Mouse (Mus musculus) liver, embryonic 14.5 days (tissue): ENCODE measurements around the gene Siva1. TPM values are rescaled to one million over a fixed set of nuclear protein-coding genes. Genes with fewer than 3 reads are reported as not detected.

Experiments
- ATAC-seq: fragments of 200-750 bp; cut with Nextera tagmentation; 2 replicates; pipeline ENCODE4 v1.8.0; 2017; ENCODE audit warnings: moderate number of reproducible peaks, mild to moderate bottlenecking, moderate library complexity; ENCODE audit not compliant: insufficient read depth
- DNase-seq, 3 experiments: peaks; one replicate each; pipeline ENCODE4 v3.0.0-alpha.2; 2012 to 2013; ENCODE audit warnings: low read depth in 3 of 3, low spot score in 3 of 3
- H3K27ac ChIP-seq: fragments of 300-500 bp; sonication (generic); 2 replicates; pipeline ENCODE4 v1.5.1; 2014; ENCODE audit warnings: moderate library complexity, mild to moderate bottlenecking, control low read depth, inconsistent platforms
- H3K27me3 ChIP-seq: fragments of 300-500 bp; sonication (generic); 2 replicates; pipeline ENCODE4 v1.6.1; 2014; ENCODE audit warnings: mild to moderate bottlenecking, low read length, moderate library complexity; ENCODE audit not compliant: control insufficient read depth, insufficient read depth
- H3K36me3 ChIP-seq: fragments of 300-500 bp; sonication (generic); replicated peaks from 2 replicates; pipeline ENCODE4 v1.6.1; 2014; ENCODE audit warnings: low read depth; ENCODE audit not compliant: control insufficient read depth, insufficient read depth
- H3K4me1 ChIP-seq, 2 experiments: fragments of 200-500 bp in 1 of 2; fragments of 300-500 bp in 1 of 2; sonication (generic) in 1 of 2; replicated peaks; 2 replicates each; pipeline ENCODE4 v1.6.1; 2012 to 2014; ENCODE audit warnings: antibody characterized with exemption in 1 of 2, inconsistent platforms in 1 of 2, low read length in 1 of 2; ENCODE audit not compliant: control insufficient read depth in 2 of 2, insufficient read depth in 2 of 2
- H3K4me2 ChIP-seq: fragments of 300-500 bp; sonication (generic); 2 replicates; pipeline ENCODE4 v1.6.1; 2014; ENCODE audit warnings: low read depth, mild to moderate bottlenecking, control low read depth, moderate library complexity
- H3K4me3 ChIP-seq, 2 experiments: fragments of 200-500 bp in 1 of 2; fragments of 300-500 bp in 1 of 2; sonication (generic) in 1 of 2; 2 replicates each; pipeline ENCODE4 v1.5.1; 2012 to 2014; ENCODE audit warnings: low read depth in 2 of 2, low read length in 2 of 2, mild to moderate bottlenecking in 2 of 2, control low read depth in 1 of 2, inconsistent platforms in 1 of 2, moderate library complexity in 1 of 2; ENCODE audit not compliant: insufficient read depth in 1 of 2
- H3K9ac ChIP-seq: fragments of 300-500 bp; sonication (generic); replicated peaks from 2 replicates; pipeline ENCODE4 v1.6.1; 2014; ENCODE audit warnings: mild to moderate bottlenecking, control low read depth, moderate library complexity
- H3K9me3 ChIP-seq: fragments of 300-500 bp; sonication (generic); 2 replicates; pipeline ENCODE4 v1.6.1; 2016; ENCODE audit warnings: low read length, mixed read lengths; ENCODE audit not compliant: control insufficient read depth
- CTCF ChIP-seq: IDR thresholded peaks from 2 replicates; pipeline ENCODE4 v1.5.1; 2016; ENCODE audit warnings: antibody characterized with exemption, low read depth, control low read depth
- EP300 ChIP-seq: IDR thresholded peaks from 2 replicates; pipeline ENCODE4 v1.6.1; 2016; ENCODE audit warnings: antibody characterized with exemption, low read depth
- WGBS: fragments of 180-500 bp; shearing (Covaris S2); extraction: QIAGEN DNeasy Blood & Tissue Kit; methylation state at CpG from one replicate; pipeline ENCODE4 v1.1.7; 2014; ENCODE audit not compliant: insufficient replicate concordance; 5-methylcytosine and 5-hydroxymethylcytosine counted together
- polyA plus RNA-seq, 2 experiments: library from polyadenylated mRNA; depleted of rRNA in 1 of 2; stranded (reverse) in 1 of 2; unstranded in 1 of 2; fragments of >200 nt; fragmentation: Nextera tagmentation in 1 of 2; extraction: Ambion mirVana in 1 of 2; gene quantifications; 2 replicates each; pipeline versions ENCODE4 v1.2.1 to v1.2.3; 2012 to 2014

The Siva1 gene
- polyA plus RNA-seq, 2 experiments = 70.6 to 157 TPM

GRCm38 (mm10) chr12:112654076-112654475 lies 9.6 kb downstream of the Siva1 start:
- no peaks in the 10 kb centered on the region for H3K9me3 ChIP-seq
- H3K4me3 ChIP-seq = no peak overlapping the region
- H3K9ac ChIP-seq = no peak overlapping the region
- H3K27ac ChIP-seq = no peak overlapping the region
- peaks cover 36% of the 10 kb centered on the region for H3K36me3 ChIP-seq
- TF ChIP-seq CTCF = no peak
- H3K4me1 ChIP-seq = no peaks in the 10 kb centered on the region
- H3K27me3 ChIP-seq = no peaks in the 10 kb centered on the region
- ATAC-seq (no peak), DNase-seq (no peak)
- 80% methylated on average over 5 of the region's 5 CpGs for WGBS
- H3K4me2 ChIP-seq = no peak overlapping the region

- DNase-seq (no peak), ATAC-seq (no peak)
- no peak overlapping the region for H3K4me2 ChIP-seq
- WGBS = 78% methylated on average over 7 of the region's 7 CpGs
- no peak overlapping the region for H3K4me3 ChIP-seq
- H3K27ac ChIP-seq = no peak overlapping the region
- TF ChIP-seq EP300 (no peak), CTCF (no peak)
- no peaks in the 10 kb centered on the region for H3K9me3 ChIP-seq
- no peaks in the 10 kb centered on the region for H3K27me3 ChIP-seq
- no peaks in the 10 kb centered on the region for H3K4me1 ChIP-seq
- H3K9ac ChIP-seq = no peak overlapping the region
- H3K36me3 ChIP-seq = peaks cover 31% of the 10 kb centered on the region
Observed at GRCm38 (mm10) chr12:112658619-112659018, 14.1 kb downstream of the Siva1 start.

- TF ChIP-seq CTCF = peak; percentile 71
- no peak for TF ChIP-seq EP300
- Histone ChIP-seq H3K36me3 (peaks cover 31% of the 10 kb centered on the region), H3K4me3 (no peak overlapping the region), H3K27me3 (no peaks in the 10 kb centered on the region), H3K4me2 (no peak overlapping the region), H3K9me3 (no peaks in the 10 kb centered on the region), H3K9ac (no peak overlapping the region), H3K27ac (no peak overlapping the region), H3K4me1 (no peaks in the 10 kb centered on the region)
- ATAC-seq = no peak
- DNase-seq = no peak
- WGBS = 78% methylated on average over 6 of the region's 6 CpGs
Observed at GRCm38 (mm10) chr12:112659109-112659508, 14.6 kb downstream of the Siva1 start.

- WGBS = 66% methylated on average over 5 of the region's 5 CpGs
- no peak for ATAC-seq
- no peaks in the 10 kb centered on the region for H3K4me1 ChIP-seq
Observed at GRCm38 (mm10) chr12:112660576-112661326, 16.3 kb downstream of the Siva1 start.

GRCm38 (mm10) chr12:112661327-112661605 lies 16.8 kb downstream of the Siva1 start:
- H3K9me3 ChIP-seq = no peaks in the 10 kb centered on the region
- H3K4me1 ChIP-seq = no peaks in the 10 kb centered on the region
- H3K36me3 ChIP-seq = peaks cover 25% of the 10 kb centered on the region
- no peak overlapping the region for H3K27ac ChIP-seq
- no peaks in the 10 kb centered on the region for H3K27me3 ChIP-seq
- WGBS = 88% methylated on average over 3 of the region's 3 CpGs
- H3K4me2 ChIP-seq = no peak overlapping the region
- no peak overlapping the region for H3K9ac ChIP-seq
- ATAC-seq = no peak
- no peak for DNase-seq
- no peak overlapping the region for H3K4me3 ChIP-seq
- no peak for TF ChIP-seq EP300
- no peak for TF ChIP-seq CTCF

More at GRCm38 (mm10) chr12:112660576-112661326, 16.3 kb downstream of the Siva1 start:
- no peaks in the 10 kb centered on the region for H3K27me3 ChIP-seq
- no peak overlapping the region for H3K27ac ChIP-seq
- no peak overlapping the region for H3K4me2 ChIP-seq
- no peaks in the 10 kb centered on the region for H3K9me3 ChIP-seq
- H3K4me3 ChIP-seq = no peak overlapping the region
- TF ChIP-seq EP300 (no peak), CTCF (no peak)
- no peak for DNase-seq
- H3K9ac ChIP-seq = no peak overlapping the region
- H3K36me3 ChIP-seq = peaks cover 30% of the 10 kb centered on the region
